Mouse (Mus musculus) mature B cell (primary cell): ENCODE measurements around the gene Lgals1.
"Not testable (repeated sequence)": the region's sequence is repeated elsewhere in the genome, so short reads cannot be mapped to it uniquely, and the experiment has no call there.

ENCODE experiments used
- in situ Hi-C: fragments of 300-500 bp; cut with MboI; formaldehyde crosslinking; loops from 2 replicates; pipeline ENCODE4 v1.14.3; 2019

Gene Lgals1

DNA sequence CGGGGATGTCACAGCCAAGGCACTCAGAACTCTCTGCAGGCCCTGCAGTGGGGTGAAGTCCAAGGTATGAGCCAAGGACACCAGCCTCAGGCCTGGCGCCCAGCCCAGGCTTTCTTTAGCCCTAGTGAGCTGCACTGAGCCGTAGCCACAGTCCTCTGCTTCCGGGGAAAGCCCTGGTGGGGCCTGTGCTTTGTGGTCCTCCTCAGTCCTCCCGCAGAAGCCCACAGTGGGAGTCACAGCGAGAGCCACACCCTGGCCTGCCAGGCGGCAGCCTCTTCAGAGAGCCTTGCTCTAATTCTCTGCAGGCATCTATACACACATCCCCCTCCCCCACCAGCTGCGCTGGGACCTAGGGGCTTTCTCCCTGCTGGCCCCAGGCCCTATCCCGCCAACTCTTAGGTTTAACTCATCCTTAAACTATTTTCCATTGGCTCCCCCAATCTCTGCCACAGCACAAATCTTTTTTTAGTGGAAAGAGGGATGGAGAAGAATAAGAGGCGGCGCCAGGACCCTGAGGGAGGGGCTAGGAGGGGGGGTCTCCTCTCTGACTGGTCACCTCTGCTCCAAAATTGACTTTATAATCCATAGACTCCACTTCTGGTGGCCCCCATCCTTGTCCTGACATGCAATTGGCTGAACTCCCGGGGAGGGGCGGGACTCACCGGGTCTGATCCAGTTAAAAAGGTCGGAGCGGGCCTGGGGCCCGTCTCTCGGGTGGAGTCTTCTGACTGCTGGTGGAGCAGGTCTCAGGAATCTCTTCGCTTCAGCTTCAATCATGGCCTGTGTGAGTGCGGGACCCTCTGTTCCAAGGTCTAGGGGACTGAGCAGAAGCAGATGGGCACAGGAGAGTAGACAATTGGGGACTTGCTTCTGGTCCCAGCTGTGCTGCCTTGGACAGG lies at the start of gene Lgals1:
Gene Lgals1, plus strand, starts transcription at position 705 of the 899 bp plus-strand sequence.
- in situ Hi-C loops, result no loop called here

DNA sequence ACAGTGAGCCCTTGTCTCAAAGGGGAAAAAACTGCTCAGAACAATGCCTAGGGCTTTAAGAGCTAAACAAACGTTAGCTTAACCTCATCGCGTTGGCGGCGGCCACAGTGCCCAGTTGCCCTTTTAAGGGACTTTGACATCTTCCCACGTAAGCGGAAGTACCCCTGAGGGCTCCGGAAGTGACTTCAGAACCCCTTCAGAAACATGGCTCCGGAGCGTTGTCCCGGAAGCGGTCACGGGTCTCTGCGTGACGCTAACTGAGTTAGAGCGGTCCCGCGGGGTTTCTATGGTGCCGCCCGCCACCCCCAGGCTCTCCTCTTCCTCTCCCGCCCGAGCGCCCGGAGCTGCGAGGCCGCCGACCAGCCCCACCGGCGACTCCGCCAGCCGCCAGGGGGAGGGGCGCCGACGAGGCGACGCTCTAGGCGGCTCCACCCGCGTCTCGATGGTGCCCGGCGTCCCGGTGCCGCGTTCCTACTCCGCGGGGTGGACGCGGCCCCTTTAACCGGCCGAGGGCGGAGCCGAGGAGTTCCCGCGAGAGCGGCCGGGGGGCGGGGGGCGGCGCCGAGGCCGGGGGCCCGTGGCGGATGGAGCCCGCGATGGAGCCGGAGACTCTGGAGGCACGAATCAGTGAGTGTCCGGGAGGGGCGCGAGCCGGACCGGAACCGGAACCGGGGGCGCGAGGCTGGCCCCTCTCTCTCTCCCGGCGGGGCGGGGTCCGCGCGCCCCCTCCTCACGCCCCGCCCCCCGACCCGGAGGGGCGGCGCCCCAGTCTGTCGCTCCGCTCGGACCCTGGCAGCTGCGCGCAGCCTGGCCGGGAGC lies 49.3 kb upstream of the Lgals1 start, which contains the start of gene Gga1:
Gene Gga1, plus strand, starts transcription at position 200 of the 819 bp plus-strand sequence.
- in situ Hi-C loops, result no loop called here

DNA sequence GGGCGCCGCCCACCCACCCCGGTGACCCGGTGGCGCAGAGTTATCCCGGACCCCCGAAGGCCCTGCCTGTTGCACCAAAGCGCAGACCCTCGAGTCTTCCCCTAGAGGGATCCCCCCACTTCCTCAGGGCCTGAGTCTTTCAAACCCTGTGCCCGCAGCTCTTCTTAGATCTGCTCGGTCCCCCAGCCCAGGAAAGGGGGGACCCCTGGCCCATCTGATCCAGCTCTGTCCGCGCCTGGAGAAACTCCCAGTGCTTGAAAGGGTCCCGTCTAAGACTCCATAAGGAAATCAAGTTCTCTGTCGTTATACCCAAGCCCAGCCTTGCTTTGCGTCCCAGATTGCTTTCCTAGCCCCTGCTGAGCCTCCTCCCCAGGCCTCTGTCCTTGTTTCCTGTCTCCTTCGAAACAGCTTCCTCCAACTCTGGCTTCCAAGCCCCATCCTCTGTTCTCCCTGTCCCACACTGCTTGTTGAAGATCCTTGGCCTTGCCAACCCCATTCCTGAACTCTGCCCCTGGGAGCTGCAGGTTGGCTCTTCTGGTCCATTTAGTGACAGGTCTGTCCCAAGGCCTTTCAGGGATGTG lies 48.6 kb upstream of the Lgals1 start:
- in situ Hi-C loops, result no loop called here

DNA sequence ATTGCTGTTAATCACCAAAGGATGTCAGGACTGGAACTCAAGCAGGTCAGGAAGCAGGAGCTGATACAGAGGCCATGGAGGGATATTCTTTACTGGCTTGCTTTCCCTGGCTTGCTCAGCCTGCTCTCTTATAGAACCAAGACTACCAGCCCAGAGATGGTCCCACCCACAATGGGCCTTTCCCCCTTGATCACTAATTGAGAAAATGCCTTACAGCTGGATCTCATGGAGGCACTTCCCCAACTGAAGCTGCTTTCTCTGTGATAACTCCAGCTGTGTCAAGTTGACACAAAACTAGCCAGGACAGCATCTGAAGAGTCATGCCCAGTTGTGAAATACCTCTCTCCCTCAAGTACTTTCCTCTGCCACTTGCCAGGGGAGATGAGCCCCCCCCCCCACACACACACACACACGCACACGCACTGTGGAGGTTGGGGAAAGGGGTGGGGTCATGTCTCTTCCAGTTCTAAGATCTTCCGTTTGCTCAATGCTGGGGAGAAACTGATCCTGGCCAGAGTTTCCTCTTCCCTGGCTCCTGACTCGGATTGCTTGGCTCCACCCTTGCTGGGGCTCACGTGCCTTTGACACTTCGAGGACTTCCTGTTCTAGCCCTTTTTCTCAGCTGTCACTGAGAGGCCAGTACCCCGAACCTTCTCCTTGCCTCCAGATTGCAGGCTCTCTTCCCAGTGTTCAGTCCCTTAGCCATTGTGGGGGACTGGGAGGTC lies 47.6 kb upstream of the Lgals1 start:
- in situ Hi-C loops, result not testable (repeated sequence)

DNA sequence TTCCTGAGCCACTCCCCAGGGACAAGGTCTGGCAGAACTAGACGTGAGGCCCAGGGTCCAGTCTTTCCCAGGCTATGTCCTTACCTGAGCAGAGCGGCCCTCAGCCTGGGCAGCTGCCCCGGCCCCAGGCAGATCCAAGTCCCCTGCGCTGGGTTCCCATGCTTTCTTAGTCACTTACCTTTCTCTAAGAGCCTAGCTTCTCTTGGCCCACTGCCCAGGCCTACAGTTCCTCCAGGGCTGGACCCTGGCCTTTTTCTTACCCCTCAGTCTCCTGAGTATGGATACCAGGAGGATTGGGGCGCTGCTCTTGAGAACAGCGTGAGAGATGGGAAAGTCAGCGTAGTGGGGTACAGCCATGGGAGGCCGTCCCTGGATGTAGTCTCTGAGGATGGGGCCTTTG lies 46.1 kb upstream of the Lgals1 start:
- in situ Hi-C loops, result no loop called here

DNA sequence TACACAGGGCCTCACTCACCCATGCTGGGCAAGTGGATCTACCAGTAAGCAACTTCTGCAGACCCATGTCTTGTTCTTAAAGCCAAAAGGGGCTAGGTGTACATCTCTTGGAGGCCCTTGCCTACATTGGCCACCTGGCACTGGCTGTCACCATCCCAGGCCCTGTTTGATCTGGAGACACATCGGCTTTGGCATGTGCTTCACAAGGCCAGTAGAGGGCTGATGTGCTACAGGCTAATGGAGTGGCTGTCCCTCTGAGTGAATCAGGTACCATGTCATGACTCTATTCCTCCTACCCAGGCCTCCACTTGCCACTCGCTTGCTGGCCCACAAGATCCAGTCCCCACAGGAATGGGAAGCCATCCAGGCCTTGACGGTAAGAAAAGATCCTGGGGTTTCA lies 44.7 kb upstream of the Lgals1 start:
- in situ Hi-C loops, result no loop called here

DNA sequence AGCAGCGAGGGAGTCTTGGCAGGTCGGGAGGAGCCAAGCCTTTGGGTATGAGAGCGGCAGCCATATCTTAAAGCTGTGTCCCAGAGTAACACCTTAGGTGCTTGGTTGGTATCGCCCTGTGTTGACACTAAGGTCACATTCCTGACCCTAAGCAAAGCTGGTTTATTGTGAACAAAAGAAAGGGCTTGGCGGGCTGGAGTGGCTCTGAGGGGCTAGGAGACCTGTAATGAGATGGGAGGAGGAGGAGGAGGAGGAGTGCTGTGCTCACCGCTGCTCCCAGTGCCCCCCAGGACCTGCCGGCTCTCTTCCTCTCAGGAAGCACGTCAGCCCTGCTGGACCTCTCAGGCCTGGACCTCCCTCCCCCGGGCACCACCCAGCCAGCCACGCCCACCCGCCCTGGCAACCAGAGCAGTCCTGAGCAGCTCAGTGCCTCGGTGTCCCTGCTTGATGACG lies 37.1 kb upstream of the Lgals1 start:
- in situ Hi-C loops, result no loop called here

DNA sequence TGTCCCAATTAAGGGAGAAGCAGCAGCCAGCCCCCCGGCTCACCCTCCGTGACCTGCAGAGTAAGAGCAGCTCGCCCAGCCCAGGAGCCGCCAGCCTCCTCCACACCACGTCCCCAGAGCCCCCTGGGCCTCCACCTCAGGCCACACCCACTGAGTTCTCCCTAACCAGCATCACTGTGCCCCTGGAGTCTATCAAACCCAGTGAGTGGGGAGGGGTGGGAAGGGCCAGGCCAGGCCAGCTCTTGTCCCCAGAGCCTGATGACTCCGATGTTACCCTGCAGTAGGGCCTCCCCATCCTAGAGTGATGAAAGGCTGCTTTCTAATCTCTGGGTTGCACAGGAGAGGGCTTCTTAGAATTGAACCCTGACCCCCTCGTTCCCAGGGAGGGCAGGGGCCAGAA lies 34.1 kb upstream of the Lgals1 start:
- in situ Hi-C loops, result no loop called here

DNA sequence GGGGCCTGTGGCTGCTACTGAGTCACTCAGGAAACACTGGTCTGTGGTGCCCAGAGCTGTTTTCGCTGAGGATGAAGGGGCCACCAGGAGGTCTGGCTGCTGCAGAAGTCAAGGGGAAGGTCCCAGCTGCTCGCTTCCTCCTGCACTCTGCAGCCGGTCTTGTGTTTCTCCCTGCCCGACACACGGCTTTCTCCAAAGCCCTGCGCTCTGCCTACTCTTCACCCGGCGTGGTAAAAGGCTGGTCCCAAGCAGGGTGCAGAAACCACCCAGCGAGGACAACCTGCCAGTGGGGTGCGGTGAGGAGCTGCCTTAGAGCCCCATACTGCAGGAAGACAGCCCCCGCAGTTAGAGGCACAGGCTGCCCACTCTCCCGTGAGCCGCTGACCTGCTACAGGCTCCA lies 31.8 kb upstream of the Lgals1 start:
- in situ Hi-C loops, result no loop called here

DNA sequence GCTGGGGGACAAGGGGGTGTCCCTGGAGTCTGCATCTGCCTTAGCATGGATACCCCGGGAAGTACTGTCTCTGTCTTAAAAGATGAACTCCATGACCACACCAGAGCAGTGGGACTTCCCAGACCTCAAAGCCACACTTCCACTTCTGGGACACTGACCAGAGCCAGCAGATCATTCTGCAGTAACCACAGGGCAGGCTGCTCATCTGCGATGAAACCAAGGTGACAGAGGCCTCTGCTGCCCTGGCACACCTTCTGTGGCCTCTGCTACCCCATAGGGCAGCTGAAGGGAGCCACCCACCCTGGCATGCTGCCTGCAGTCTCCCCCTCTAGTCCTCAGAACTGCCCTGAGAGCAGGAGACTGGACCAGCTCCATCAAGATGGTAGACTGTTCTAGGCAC lies 30.8 kb upstream of the Lgals1 start:
- in situ Hi-C loops, result no loop called here

DNA sequence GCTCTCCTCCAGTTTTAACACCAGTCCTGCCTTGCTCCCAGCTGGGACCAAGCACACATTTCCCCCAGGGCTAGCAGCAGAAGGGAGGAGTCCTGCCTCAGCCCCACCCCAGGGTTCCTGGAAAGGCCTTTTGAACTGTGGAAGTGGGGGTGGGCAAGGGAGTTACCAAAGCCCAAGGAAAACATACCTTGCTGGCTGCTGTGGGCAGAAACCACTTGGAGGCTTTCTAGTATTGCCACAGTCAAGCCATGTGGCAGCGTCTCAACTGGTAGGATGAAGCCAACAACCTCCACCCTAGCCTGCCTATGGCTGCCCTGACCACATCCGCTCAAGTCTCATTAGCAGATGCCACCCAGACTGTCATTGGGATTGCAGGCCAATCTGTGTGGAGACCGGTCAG lies 30.4 kb upstream of the Lgals1 start:
- in situ Hi-C loops, result no loop called here

DNA sequence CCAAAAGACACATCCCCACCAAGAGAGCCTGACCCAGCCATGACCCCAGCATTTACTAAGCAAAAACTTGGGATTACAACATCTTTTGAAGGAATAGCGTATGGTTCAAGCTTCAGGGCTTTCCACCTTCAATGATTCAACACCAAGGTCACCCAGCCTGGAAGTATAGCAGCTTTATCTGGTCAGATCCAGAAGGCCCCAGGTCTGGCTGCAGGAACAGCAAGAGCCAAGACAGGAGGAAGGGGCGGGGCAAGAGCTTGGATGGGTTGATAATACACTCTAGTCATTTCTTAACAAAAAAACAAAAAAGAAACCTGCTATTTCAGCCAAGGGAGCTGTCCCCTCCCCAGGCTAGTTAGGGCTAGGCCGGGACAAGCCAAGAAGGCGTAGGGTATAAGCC lies 29.0 kb upstream of the Lgals1 start:
- in situ Hi-C loops, result no loop called here

DNA sequence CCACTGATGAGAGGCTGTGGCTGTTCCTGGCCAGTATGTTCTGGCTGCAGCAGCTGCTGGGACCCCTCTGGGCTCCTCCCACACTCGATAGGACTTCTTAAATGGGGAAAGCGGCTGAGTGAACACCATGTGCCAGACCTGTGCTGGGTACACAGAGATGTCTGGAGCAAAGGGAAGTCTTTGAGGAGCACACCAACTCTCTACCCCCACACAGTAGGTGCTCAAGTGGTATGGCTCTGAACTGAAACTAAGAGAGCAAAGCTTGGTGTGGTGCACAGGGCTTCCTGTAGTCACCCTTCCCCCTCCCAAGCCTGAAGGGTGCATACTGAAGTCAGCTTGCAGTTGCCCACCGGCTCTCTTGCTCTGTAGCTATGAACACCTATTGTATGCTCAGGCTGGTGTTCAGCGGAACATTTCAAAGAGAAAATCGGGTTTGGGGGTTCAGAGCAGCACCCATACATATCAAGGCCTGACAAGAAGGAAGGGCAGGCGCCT lies 28.0 kb upstream of the Lgals1 start:
- in situ Hi-C loops, result no loop called here

DNA sequence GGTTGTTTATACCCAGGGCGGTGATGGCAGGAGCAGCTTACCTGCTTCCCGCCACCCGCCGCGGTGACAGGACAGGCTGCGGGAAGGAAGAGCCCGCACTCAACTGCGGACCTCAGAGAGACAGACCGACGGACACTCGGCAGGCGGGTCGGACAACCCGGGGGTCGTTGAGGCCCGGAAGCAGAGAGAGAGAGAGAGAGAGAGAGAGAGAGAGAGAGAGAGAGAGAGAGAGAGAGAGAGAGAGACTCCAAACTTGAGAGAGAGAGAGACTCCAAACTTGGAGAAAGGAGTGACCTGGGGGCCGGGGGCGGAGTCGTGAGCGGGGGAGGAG lies 27.2 kb upstream of the Lgals1 start, which contains the start of gene Gm49510:
Gene Gm49510, plus strand, starts transcription at position 259 of the 331 bp plus-strand sequence.
- in situ Hi-C loops, result no loop called here

DNA sequence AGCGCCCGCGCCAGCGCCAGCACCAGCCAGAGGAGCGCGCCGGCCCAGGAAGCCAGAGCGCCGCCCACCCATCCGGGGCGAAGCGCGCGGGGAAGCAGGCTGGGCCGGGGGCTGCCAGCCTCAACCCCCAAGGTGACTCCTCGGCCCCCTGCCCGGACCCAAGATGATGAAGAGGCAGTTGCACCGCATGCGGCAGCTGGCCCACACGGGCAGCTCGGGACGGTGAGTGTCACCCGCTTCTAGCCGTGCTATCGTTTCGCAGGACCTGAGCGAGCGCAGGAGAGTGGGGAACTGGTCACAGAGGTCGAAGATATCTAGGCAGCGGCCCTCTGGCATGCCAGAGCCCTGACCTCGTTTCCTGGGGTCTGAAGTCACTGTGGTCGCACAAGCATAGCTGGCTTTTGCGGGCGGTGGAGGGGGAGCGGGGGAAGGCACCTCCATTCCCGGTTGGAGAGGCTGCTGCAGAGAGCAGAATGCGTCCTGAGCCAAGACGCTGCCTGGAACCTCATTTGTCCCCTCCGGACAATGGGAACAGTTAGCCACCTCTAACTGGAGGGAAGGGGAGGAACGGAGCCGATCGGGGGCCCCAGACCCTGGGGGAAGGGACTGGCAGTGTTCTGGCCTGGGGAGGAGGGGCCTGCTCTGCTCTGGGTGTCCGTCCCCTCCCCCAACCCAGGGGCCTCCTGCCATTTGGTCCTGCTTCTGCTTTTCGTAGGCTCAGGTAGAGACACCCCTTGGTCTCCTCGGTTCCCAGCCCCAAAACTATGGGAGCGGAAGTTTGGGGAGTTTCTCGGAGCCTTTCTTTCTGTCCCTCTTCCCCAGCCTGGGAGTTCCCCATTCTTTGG lies 26.6 kb upstream of the Lgals1 start, which contains the start of gene Sh3bp1:
Gene Sh3bp1, plus strand, starts transcription at position 29 of the 845 bp plus-strand sequence.
- in situ Hi-C loops, result no loop called here

DNA sequence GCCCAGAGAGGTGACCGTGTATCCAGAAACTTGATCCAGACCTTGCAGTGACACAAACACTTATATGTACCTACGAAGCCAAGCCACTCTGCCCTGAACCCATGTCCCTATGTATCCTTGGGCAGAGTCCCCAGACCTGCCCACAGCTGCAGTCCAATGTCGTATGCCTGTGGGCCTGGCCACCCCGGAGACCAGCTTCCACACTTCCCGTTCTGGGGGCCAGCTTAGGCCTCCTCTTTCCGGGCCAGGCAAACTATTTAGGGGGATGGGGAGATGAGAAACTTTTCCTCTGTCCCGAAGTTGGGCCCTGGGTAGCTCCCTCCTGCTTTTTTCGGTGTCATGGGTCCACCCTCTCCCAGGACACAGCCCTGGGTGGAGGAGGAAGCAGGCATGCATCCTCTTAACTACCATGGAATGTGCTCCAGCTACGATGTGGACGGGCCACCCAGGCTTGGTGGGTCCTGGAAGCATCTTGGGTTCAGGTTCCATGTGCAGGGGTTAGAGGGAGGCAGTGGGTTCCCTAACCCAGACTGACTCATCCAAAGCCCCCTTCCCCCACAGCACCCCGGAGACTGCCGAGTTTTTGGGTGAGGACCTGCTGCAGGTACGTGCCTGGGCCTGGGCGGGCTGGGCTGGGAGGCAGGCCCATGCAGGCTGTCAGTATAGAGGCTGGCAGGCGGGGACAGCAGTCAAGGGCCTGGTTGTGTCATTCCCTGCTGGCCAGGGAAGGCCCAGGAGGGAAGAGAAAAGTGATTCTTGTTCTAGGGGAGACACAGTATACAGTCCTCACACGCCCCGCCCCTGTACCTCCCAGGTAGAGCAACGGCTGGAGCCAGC lies 25.7 kb upstream of the Lgals1 start:
- in situ Hi-C loops, result no loop called here

DNA sequence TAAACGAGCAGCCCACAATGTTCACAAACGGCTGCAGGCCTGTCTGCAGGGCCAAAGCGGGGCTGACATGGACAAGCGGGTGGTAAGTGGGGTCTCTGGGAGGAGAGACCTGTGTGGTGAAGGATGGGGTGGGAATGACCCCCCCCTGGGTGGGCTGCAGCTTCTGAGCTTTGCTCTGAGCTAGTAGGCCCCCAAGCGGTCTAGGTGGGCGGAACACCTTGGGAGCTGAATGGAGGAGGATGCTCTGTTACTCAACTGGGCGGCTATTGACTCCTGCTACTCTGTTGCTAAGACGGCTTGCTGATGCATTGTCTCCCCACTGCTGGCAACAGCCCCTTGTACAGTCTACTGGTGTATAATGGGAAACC lies 25.1 kb upstream of the Lgals1 start:
- in situ Hi-C loops, result no loop called here

DNA sequence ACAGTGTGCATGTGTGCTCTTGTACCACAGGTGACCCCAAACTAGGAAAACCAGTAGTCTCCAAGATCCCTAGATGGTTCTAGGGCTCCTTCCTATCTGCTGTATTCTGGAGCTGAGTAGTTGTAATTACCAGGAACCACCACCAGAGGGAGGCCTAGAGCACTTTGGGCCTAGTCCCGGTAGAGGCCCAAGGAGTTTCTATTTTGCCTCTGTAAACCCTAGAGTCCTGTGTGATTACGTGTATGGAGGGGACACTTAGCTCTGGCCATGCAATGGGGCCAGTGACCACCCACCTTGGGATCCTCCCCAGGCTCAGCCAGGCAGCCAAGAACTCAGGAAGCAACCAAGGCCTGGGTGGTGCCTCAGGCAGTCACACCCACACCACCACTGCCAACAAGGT lies 23.3 kb upstream of the Lgals1 start:
- in situ Hi-C loops, result no loop called here

DNA sequence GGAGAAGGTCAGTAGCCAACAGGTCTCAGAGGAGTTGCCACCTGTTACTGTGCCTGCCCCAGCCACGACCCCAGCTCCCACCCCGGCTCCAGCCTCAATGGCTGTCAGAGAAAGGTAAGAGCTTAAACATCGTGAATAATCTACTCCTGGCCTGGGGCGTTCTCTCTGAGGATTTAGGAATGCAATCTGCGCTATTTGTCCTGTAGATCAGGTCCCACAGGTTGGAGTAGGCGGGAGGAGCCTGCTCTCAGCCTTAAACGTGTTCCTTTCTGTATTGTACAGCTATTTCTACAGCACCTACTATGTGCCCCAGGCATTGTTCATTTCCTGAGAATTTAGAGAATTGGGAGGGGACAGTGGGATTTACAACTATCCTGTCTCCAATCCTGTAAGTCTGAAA lies 18.1 kb upstream of the Lgals1 start:
- in situ Hi-C loops, result no loop called here

DNA sequence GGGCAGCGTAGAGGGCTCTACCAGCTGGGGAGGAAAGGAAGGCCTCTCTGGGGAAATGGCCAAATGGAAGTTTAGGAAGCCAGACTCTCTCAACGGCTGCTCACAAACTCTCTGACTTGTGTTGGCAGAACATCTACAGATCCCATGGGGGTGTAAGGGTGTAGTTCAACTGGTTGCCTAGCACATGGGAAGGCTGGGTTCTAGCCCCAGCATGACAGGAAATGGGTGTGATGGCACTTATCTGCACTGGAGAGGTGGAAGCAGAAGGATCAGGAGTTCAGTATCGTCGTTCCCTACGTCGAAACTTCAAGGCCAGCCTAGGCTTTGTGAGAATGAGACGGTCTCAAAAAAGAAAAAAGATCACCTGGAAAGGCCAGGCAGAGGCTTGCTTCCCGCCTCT lies 17.5 kb upstream of the Lgals1 start:
- in situ Hi-C loops, result no loop called here
